Mouse (Mus musculus) layer of hippocampus, adult 2 months (tissue): ENCODE measurements around the gene Ift122. TPM values are rescaled to one million over a fixed set of nuclear protein-coding genes. Genes with fewer than 3 reads are reported as not detected.
"Not testable (repeated sequence)": the region's sequence is repeated elsewhere in the genome, so short reads cannot be mapped to it uniquely, and the experiment has no call there.

Source experiments
- DNase-seq, 2 experiments: peaks; one replicate each; pipeline ENCODE4 v3.0.0; 2022; ENCODE audit warnings: low spot score in 2 of 2
- H3K27ac ChIP-seq: fragments of 200-600 bp; 2 replicates; pipeline ENCODE4 v1.8.1; 2022
- H3K4me3 ChIP-seq: fragments of 200-600 bp; 2 replicates; pipeline ENCODE4 v1.8.1; 2022; ENCODE audit warnings: mild to moderate bottlenecking
- CTCF ChIP-seq: fragments of 200-600 bp; conservative IDR thresholded peaks from 2 replicates; pipeline ENCODE4 v1.8.1; 2022; ENCODE audit warnings: antibody characterized with exemption, mild to moderate bottlenecking, moderate library complexity
- total RNA-seq, 2 experiments: library from RNA; stranded (reverse); gene quantifications; 2 replicates each; pipeline ENCODE4 v1.2.3; 2021

Gene Ift122
- total RNA-seq, 2 experiments from 2014 or later = 30.3 TPM

DNA sequence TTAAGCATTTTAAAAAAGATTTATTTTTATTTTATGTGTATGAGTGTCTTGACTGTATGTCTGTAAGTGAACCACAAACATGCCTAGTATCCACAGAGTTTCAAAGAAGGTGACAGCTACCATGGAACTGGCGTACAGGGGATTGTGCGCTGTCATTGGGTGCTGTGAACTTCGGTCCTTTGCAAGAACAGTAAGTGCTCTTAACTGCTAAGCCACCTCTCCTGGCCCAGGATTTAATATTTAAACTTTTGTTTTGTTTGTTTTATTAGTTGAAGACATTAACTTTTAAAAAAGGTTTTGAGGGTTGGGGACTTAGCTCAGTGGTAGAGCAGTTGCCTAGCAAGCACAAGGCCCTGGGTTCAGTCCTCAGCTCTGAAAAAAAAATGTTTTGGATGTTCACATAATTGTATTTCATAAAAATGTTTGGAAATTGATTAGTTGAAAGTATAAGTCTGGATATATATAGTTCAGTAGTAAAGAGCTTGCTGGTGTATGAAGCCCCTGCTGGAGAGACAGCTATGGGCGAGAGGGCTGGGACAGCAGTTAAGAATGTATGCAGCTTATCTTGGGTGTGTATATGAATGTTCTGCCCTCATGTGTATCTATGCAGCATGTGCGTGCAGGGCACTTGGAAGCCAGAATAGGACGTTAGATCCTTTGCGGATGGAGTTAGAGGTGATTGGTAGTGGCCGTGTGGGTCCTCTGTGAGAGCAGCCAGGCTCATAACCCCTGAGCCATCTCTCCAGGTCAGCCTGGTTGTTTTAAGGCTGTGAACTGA, 31.9 kb upstream of the Ift122 start:
- no peak overlapping the region for H3K27ac ChIP-seq
- DNase-seq = no peak
- TF ChIP-seq CTCF = no peak
- H3K4me3 ChIP-seq = no peak overlapping the region

- peak; percentile 66 for TF ChIP-seq CTCF
- not testable (repeated sequence) for H3K4me3 ChIP-seq, DNase-seq, H3K27ac ChIP-seq
These were observed 29.3 kb upstream of the Ift122 start for GRCm38 (mm10) chr6:115823850-115824464.

DNA sequence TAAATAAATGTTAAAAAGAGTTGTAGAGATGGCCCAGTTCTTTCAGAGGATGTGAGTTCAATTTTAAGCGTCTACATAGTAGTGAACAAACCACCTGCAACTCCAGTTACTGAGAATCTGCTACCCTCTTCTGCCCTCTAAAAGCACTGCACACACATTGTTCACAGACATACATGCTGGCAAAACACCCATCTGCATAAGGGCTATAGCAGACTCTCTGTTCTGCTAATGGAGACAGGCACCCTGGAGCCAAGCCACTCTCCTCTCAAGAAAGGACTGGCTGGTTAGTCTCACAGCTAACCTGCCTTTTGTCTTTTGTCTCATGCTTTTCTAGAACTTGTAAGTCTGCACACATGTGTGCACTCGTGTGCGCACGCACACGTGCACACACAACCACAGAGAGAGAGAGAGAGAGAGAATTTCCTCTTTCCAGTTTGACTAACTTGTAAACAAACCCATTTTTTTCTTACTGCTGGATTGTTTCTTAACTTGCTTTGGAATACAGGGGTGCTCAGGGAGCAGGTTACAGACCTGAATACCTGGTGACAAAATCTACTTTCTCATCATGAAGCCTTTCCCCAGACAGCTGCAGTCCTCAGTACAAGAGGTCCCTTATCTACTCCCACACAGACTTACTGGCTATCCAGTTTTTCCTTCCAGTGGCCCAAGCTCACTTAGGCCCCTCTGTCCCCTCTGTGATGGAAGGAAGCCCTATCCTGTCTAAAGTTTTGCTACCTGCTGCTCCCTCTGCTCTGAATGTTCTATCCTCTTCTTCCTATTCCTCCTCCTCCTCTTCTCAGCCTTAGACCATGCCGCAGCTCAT, 22.3 kb upstream of the Ift122 start:
- DNase-seq = no peak
- H3K4me3 ChIP-seq = no peak overlapping the region
- no peak for TF ChIP-seq CTCF
- H3K27ac ChIP-seq = no peak overlapping the region

DNA sequence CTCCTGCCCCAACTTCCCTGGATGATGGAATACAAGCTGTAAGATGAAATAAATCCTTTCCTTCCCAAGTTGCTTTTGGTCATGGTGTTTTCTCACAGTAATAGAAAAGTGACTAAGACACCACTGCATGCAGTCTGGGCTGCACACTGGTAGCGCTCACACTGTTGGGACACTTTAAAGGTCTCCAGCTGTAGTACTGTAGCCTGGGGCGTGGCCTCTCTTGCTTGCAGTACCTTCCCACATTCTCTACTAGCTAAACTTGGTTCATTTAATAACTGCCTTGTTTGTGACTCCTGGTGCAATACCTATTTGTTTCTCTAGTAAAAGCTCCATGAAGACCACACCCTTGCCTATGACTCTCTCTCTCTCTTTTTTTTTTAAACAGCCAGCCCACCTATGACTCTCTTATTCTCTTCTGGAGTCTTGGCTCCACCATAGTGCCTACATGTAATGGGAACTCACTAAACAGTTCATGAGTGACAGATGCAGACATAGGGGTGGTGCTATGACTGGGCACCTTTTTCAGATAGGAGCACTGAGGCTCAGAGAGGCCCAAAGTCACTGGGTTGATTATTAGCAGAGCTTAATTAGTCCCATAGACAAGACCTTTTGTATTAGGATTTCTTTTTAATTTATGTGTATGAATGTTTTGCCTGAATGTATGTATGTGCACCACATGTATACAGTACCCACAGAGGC, 21.0 kb upstream of the Ift122 start:
- no peak for DNase-seq
- Histone ChIP-seq H3K27ac (no peak overlapping the region), H3K4me3 (no peak overlapping the region)
- TF ChIP-seq CTCF = no peak

- no peak overlapping the region for H3K27ac ChIP-seq
- no peak for TF ChIP-seq CTCF
- no peak overlapping the region for H3K4me3 ChIP-seq
- no peak for DNase-seq
These were observed 19.4 kb upstream of the Ift122 start for GRCm38 (mm10) chr6:115833861-115834260.

DNA sequence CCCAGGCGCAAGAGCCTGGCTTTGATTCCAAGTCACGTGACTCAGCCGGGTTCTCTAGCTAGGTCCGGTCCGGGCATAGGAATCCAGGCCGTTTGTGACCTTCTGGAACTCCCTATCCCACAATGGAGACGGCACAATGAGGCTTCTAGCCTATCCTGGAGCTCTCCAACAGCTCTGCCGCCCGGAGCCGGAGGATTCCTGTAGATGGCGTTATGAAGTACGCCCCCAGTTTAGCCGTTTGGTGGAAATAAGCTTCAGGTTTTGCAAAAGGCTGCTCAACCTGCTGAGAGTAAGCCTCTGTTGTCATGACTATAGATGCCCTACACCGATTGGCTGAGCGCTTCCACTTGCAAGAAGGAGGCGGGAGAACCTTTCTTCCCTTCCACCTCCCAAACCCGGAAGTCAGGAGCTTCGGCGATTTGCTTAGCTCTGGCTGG, 15.1 kb upstream of the Ift122 start, which contains the start of gene Efcab12:
Gene Efcab12 (minus strand): TSS at position 252 of the 437 bp plus-strand sequence.
- peak within 1 kb of the TSS; percentile 60 for H3K4me3 ChIP-seq
- peak; percentile 36 for TF ChIP-seq CTCF
- peak; percentile 52 to 84 for DNase-seq
- peak within 1 kb of the TSS; percentile 72 for H3K27ac ChIP-seq

GRCm38 (mm10) chr6:115838745-115839144, 14.5 kb upstream of the Ift122 start:
- no peak for DNase-seq
- peak overlapping the region; percentile 72 for H3K27ac ChIP-seq
- H3K4me3 ChIP-seq = peak overlapping the region; percentile 60
- TF ChIP-seq CTCF = no peak

DNA sequence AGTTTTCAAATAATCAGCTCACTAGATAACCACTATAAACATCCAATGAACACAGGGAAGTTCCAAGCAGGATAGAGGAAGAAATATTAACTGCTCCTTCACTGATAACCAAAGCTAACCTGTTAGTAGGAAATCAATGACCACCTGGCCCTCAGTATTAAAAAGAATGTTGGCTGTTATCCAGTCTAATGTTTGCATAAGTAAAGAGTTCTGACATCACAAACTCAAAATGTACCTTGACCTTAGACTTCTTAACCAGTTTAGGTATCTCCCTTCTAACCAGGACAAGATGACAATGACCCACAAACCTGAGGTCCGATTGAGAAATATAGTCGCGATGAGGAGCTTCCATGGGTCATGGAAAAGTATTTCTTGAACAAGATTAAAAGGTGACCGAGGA, 8.3 kb upstream of the Ift122 start:
- H3K27ac ChIP-seq = no peak overlapping the region
- no peak overlapping the region for H3K4me3 ChIP-seq
- no peak for TF ChIP-seq CTCF
- no peak for DNase-seq

DNA sequence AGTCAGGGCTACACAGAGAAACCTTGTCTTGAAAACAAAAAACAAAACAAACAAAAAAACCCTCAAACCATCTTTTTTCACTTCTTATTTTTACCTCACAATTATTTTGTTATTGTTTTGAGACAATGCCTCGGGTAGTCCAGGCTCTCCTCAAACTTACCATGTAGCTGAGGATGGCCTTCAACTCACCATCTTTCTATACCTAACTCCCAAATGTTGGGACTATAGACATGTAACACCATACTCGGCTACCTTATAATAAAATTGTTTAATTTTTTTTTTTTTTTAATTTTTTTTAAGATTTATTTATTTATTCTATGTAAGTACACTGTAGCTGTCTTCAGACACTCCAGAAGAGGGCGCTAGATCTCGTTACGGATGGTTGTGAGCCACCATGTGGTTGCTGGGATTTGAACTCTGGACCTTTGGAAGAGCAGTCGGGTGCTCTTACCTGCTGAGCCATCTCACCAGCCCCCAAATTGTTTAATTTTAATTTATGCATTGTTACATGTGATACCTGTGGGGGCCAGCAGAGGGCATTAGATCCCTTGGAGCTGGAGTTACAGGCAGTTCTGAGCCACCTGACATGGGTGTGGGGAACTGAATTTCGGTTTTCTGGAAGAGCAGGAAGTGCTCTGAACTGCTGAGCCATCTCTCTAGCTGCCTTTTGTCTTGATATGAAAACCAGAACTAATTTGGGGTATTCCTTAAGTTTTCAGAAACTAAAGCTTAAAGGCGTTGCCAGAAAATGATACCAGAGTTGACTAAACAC, 6.4 kb upstream of the Ift122 start:
- TF ChIP-seq CTCF = peak; percentile 85
- Histone ChIP-seq H3K4me3 (no peak overlapping the region), H3K27ac (no peak overlapping the region; the same call in 1 of the 2 replicates)
- peak in 1 of 2 experiments; percentile 68 for DNase-seq

- H3K4me3 ChIP-seq = no peak overlapping the region
- no peak for TF ChIP-seq CTCF
- no peak for DNase-seq
- no peak overlapping the region for H3K27ac ChIP-seq
These were observed 4.5 kb upstream of the Ift122 start for GRCm38 (mm10) chr6:115848598-115849304.

GRCm38 (mm10) chr6:115852446-115853090, 702 bp upstream of the Ift122 start:
- TF ChIP-seq CTCF = no peak
- no peak for DNase-seq
- H3K27ac ChIP-seq = peak overlapping the region; percentile 73
- H3K4me3 ChIP-seq = peak overlapping the region; percentile 67
